Mouse (Mus musculus) bone marrow, adult 2 months (tissue): ENCODE measurements around the gene Tbccd1.

Experiments used
- CTCF ChIP-seq: fragments of 200-500 bp; IDR thresholded peaks from 2 replicates; pipeline ENCODE4 v1.5.1; 2011; ENCODE audit warnings: low read length, control low read depth; ENCODE audit not compliant: control insufficient read depth, insufficient read depth
- POLR2A ChIP-seq: fragments of 200-500 bp; IDR thresholded peaks from 2 replicates; pipeline ENCODE4 v1.6.1; 2011; ENCODE audit warnings: low read depth, mild to moderate bottlenecking, control low read depth, low read length, borderline replicate concordance; ENCODE audit not compliant: control insufficient read depth

- no peak for TF ChIP-seq CTCF
- TF ChIP-seq POLR2A: no peak
Observed at GRCm38 (mm10) chr16:22779228-22779835, 78.1 kb downstream of the Tbccd1 start.
